Mouse (Mus musculus) megakaryocyte, embryonic 14.5 days (primary cell): ENCODE data around the gene Sgcd.

Experiments
- FLI1 ChIP-seq: IDR thresholded peaks from 2 replicates; pipeline ENCODE4 v1.6.1; 2012; ENCODE audit warnings: low read length, inconsistent platforms, mixed read lengths
- GATA1 ChIP-seq: IDR thresholded peaks from 3 replicates; pipeline ENCODE4 v1.6.1; 2012; ENCODE audit warnings: mixed read lengths, low read length, inconsistent platforms, borderline replicate concordance

GRCm38 (mm10) chr11:47351585-47351984, 637.2 kb downstream of the Sgcd start:
- TF ChIP-seq GATA1, result no peak
- TF ChIP-seq FLI1, result no peak
